Comparison of ENCODE assay signal across 7 mouse cellular contexts in genomic region chr2:168765065-168765681, GRCm38 (mm10). TPM values are rescaled to one million over a fixed set of nuclear protein-coding genes. Genes with fewer than 3 reads are reported as not detected.
DNase-seq lines count a peak whose midpoint lies in the region; ATAC-seq and TF ChIP-seq lines count a peak whose summit lies in the region.

No protein-coding gene starts in this region.

- DNase-seq in ES-E14 (ENCODE audit: low read depth, low spot score) (no peak), ZHBTc4 (ENCODE audit: low read depth, low spot score) (peak; percentile 90)
- DNase-seq in forebrain, embryonic 14.5 days (ENCODE audit: low spot score): peak; percentile 55
- no peak for DNase-seq in limb, embryonic 14.5 days (ENCODE audit: low spot score)
- peak; percentile 73 for DNase-seq in thymus, postnatal 14 days

- no peak for TF ChIP-seq POLR2A in limb, embryonic 14.5 days (IDR thresholded peaks at IDR 0.05; ENCODE audit: borderline replicate concordance, extremely low read depth, insufficient read depth, insufficient read length)

- H3K4me1 ChIP-seq in ES-E14 (ENCODE audit: control insufficient read depth in 2 of 2, insufficient read depth in 2 of 2, low read length in 2 of 2, poor library complexity in 1 of 2): peaks cover 13 to 17% of the 10 kb centered on the region in 2 experiments
- peaks cover 33% of the 10 kb centered on the region for H3K4me1 ChIP-seq in forebrain, embryonic 14.5 days (ENCODE audit: control insufficient read depth, insufficient read depth, low read length)
- peaks cover 18% of the 10 kb centered on the region for H3K4me1 ChIP-seq in hindbrain, embryonic 16.5 days (ENCODE audit: control insufficient read depth, insufficient read depth, low read depth, low read length)
- peaks cover 11% of the 10 kb centered on the region for H3K4me1 ChIP-seq in limb, embryonic 14.5 days (ENCODE audit: control insufficient read depth, insufficient read depth, low read length)
- peaks cover 60% of the 10 kb centered on the region for H3K4me1 ChIP-seq in midbrain, embryonic 13.5 days (replicated peaks)

- peak overlapping the region; percentile 87 to 91 for H3K4me3 ChIP-seq in ES-E14 (ENCODE audit: insufficient read depth in 1 of 2, low read depth in 1 of 2, low read length in 2 of 2, poor library complexity in 1 of 2, severe bottlenecking in 1 of 2)
- peak overlapping the region; percentile 44 for H3K4me3 ChIP-seq in forebrain, embryonic 14.5 days (ENCODE audit: low read depth, low read length)
- peak overlapping the region; percentile 50 for H3K4me3 ChIP-seq in hindbrain, embryonic 16.5 days (ENCODE audit: low read length)
- H3K4me3 ChIP-seq in limb, embryonic 14.5 days (replicated peaks; ENCODE audit: low read length): peak overlapping the region; percentile 43
- peak overlapping the region; percentile 52 for H3K4me3 ChIP-seq in midbrain, embryonic 13.5 days (replicated peaks)

- H3K9ac ChIP-seq in ES-E14 (ENCODE audit: insufficient read depth, low read depth, low read length, poor library complexity, severe bottlenecking): peak overlapping the region; percentile 87
- H3K9ac ChIP-seq in forebrain, embryonic 14.5 days (ENCODE audit: low read length): peak overlapping the region; percentile 68
- no peak overlapping the region for H3K9ac ChIP-seq in hindbrain, embryonic 16.5 days (ENCODE audit: low read depth, low read length)
- H3K9ac ChIP-seq in limb, embryonic 14.5 days (ENCODE audit: low read depth, low read length, severe bottlenecking): no peak overlapping the region
- peak overlapping the region; percentile 77 for H3K9ac ChIP-seq in midbrain, embryonic 13.5 days (replicated peaks)

- 1% methylated on average over 32 of the region's 32 CpGs for WGBS in forebrain, embryonic 14.5 days
- under 1% methylated on average over 32 of the region's 32 CpGs for WGBS in hindbrain, embryonic 16.5 days
- WGBS in limb, embryonic 14.5 days: under 1% methylated on average over 31 of the region's 32 CpGs
- under 1% methylated on average over 32 of the region's 32 CpGs for WGBS in midbrain, embryonic 13.5 days

- no peaks in the 10 kb centered on the region for H3K9me3 ChIP-seq in ES-E14 (ENCODE audit: control insufficient read depth, insufficient read depth, low read depth, low read length)
- no peaks in the 10 kb centered on the region for H3K9me3 ChIP-seq in forebrain, embryonic 14.5 days (replicated peaks; ENCODE audit: control insufficient read depth, low read length)
- H3K9me3 ChIP-seq in hindbrain, embryonic 16.5 days (ENCODE audit: control insufficient read depth, low read length): no peaks in the 10 kb centered on the region
- no peaks in the 10 kb centered on the region for H3K9me3 ChIP-seq in limb, embryonic 14.5 days (ENCODE audit: control insufficient read depth, low read length)
- H3K9me3 ChIP-seq in midbrain, embryonic 13.5 days: no peaks in the 10 kb centered on the region

- ATAC-seq in forebrain, embryonic 14.5 days: peak; percentile 40; the same call in 1 of the 2 replicates
- ATAC-seq in hindbrain, embryonic 16.5 days: no peak
- ATAC-seq in limb, embryonic 14.5 days (ENCODE audit: low FRiP score, low read depth): peak; percentile 39; the same call in 1 of the 2 replicates
- peak; percentile 51 for ATAC-seq in midbrain, embryonic 13.5 days

- H3K27me3 ChIP-seq in forebrain, embryonic 14.5 days (replicated peaks; ENCODE audit: control insufficient read depth, insufficient read depth, low read length): peaks cover 44% of the 10 kb centered on the region
- H3K27me3 ChIP-seq in hindbrain, embryonic 16.5 days (replicated peaks; ENCODE audit: control insufficient read depth, insufficient read depth, low read length): peaks cover 39% of the 10 kb centered on the region
- H3K27me3 ChIP-seq in limb, embryonic 14.5 days (ENCODE audit: control insufficient read depth, insufficient read depth, low read length): peaks cover 76% of the 10 kb centered on the region
- peaks cover 37% of the 10 kb centered on the region for H3K27me3 ChIP-seq in midbrain, embryonic 13.5 days

- peak overlapping the region; percentile 91 for H3K4me2 ChIP-seq in forebrain, embryonic 14.5 days (ENCODE audit: low read length)
- H3K4me2 ChIP-seq in hindbrain, embryonic 16.5 days (ENCODE audit: low read length): peak overlapping the region; percentile 75
- peak overlapping the region; percentile 97 for H3K4me2 ChIP-seq in limb, embryonic 14.5 days (replicated peaks; ENCODE audit: low read depth, low read length, severe bottlenecking)
- peak overlapping the region; percentile 93 for H3K4me2 ChIP-seq in midbrain, embryonic 13.5 days (replicated peaks)

- peak overlapping the region; percentile 99 for H3K27ac ChIP-seq in ES-E14 (ENCODE audit: insufficient read depth, low read depth, low read length, poor library complexity, severe bottlenecking)
- peak overlapping the region; percentile 22; the same call in 1 of the 2 replicates for H3K27ac ChIP-seq in forebrain, embryonic 14.5 days (ENCODE audit: low read depth, low read length)
- H3K27ac ChIP-seq in hindbrain, embryonic 16.5 days (ENCODE audit: low read depth, low read length): no peak overlapping the region
- H3K27ac ChIP-seq in limb, embryonic 14.5 days (replicated peaks; ENCODE audit: low read depth, low read length): no peak overlapping the region
- H3K27ac ChIP-seq in midbrain, embryonic 13.5 days: peak overlapping the region; percentile 67

- H3K36me3 ChIP-seq in ES-E14 (ENCODE audit: control insufficient read depth, insufficient read depth, low read length, poor library complexity, severe bottlenecking): peaks cover 3% of the 10 kb centered on the region; the same call in 1 of the 2 replicates
- no peaks in the 10 kb centered on the region for H3K36me3 ChIP-seq in forebrain, embryonic 14.5 days (ENCODE audit: control insufficient read depth, insufficient read depth, low read length)
- no peaks in the 10 kb centered on the region for H3K36me3 ChIP-seq in hindbrain, embryonic 16.5 days (ENCODE audit: control insufficient read depth, insufficient read depth, low read length)
- no peaks in the 10 kb centered on the region for H3K36me3 ChIP-seq in limb, embryonic 14.5 days (ENCODE audit: control insufficient read depth, insufficient read depth, low read length)
- no peaks in the 10 kb centered on the region for H3K36me3 ChIP-seq in midbrain, embryonic 13.5 days

- in situ Hi-C loops in ES-E14 (cut with MboI; ENCODE audit: low sequenced_read_pairs in 2 of 2, unreplicated experiment in 2 of 2): no loop called here

TF ChIP-seq in ES-E14, 5 proteins besides CTCF, POLR2A, EP300 and RAD21:
- TF ChIP-seq MAFK (IDR thresholded peaks at IDR 0.05; ENCODE audit: insufficient read depth, low read depth, low read length): no peak
- peak; percentile 28; the same call in 1 of the 2 replicates for TF ChIP-seq CHD2 (IDR thresholded peaks at IDR 0.05; ENCODE audit: low read depth, low read length)
- TF ChIP-seq ZC3H11A (IDR thresholded peaks at IDR 0.05; ENCODE audit: borderline replicate concordance, low read depth, low read length): no peak

RNA-seq across cellular contexts. Expression of gene Sall4, which starts 2.6 kb away (rescaled TPM):
- 119 and 143 TPM in 2 replicates for total RNA-seq in ES-E14 (2012; rRNA removed)
- polyA plus RNA-seq in forebrain, embryonic 14.5 days (2014; fragmentation: Nextera tagmentation; extraction: Ambion mirVana): 0.71 and 1.1 TPM in 2 replicates
- 0.51 and 0.76 TPM in 2 replicates for polyA plus RNA-seq in hindbrain, embryonic 16.5 days (2015; fragmentation: Nextera tagmentation; extraction: Ambion mirVana)
- polyA plus RNA-seq in limb, embryonic 14.5 days (2012; rRNA removed): 0.24 and 0.31 TPM in 2 replicates
- polyA plus RNA-seq in limb, embryonic 14.5 days (2014; fragmentation: Nextera tagmentation; extraction: Ambion mirVana): 0.34 and 1.2 TPM in 2 replicates
- 2.2 and 5.5 TPM in 2 replicates for polyA plus RNA-seq in midbrain, embryonic 13.5 days (2015; fragmentation: Nextera tagmentation; extraction: Ambion mirVana)

RNA-seq across cellular contexts. Expression of gene Atp9a, which starts 23.0 kb away (rescaled TPM):
- 41.5 and 84.5 TPM in 2 replicates for total RNA-seq in ES-E14 (2012; rRNA removed)
- polyA plus RNA-seq in forebrain, embryonic 14.5 days (2014; fragmentation: Nextera tagmentation; extraction: Ambion mirVana): 42.4 and 46.2 TPM in 2 replicates
- polyA plus RNA-seq in hindbrain, embryonic 16.5 days (2015; fragmentation: Nextera tagmentation; extraction: Ambion mirVana): 85.0 and 89.8 TPM in 2 replicates
- 53.6 and 66.8 TPM in 2 replicates for polyA plus RNA-seq in limb, embryonic 14.5 days (2012; rRNA removed)
- polyA plus RNA-seq in limb, embryonic 14.5 days (2014; fragmentation: Nextera tagmentation; extraction: Ambion mirVana): 28.0 and 31.2 TPM in 2 replicates
- polyA plus RNA-seq in midbrain, embryonic 13.5 days (2015; fragmentation: Nextera tagmentation; extraction: Ambion mirVana): 61.1 and 63.6 TPM in 2 replicates

Comparison
In these comparisons a context has a peak if more than half of its experiments do, and no peak if none do; other contexts are left out.
1. DNase-seq: peak in ZHBTc4 (single experiment), forebrain, embryonic 14.5 days (single experiment) and thymus, postnatal 14 days (single experiment); none in ES-E14 (single experiment) and limb, embryonic 14.5 days (single experiment).
2. H3K27ac ChIP-seq: peak in ES-E14 (single experiment), forebrain, embryonic 14.5 days (single experiment) and midbrain, embryonic 13.5 days (single experiment); none in hindbrain, embryonic 16.5 days (single experiment) and limb, embryonic 14.5 days (single experiment).
3. H3K9ac ChIP-seq: peak in ES-E14 (single experiment), forebrain, embryonic 14.5 days (single experiment) and midbrain, embryonic 13.5 days (single experiment); none in hindbrain, embryonic 16.5 days (single experiment) and limb, embryonic 14.5 days (single experiment).
4. Peak in every context shown above with its lines, with median percentiles within 50 percentile points of each other: H3K4me3 ChIP-seq and H3K4me2 ChIP-seq.